Mouse (Mus musculus) E14TG2a.4 (cell line): Measurements from ENCODE around the gene Tmc5.

Experiments used
- CTCF ChIP-seq: conservative IDR thresholded peaks from 2 replicates; pipeline ENCODE4 v1.5.1; 2014; ENCODE audit warnings: low read length
- POU5F1 ChIP-seq: IDR thresholded peaks from 2 replicates; pipeline ENCODE4 v1.6.1; 2014; ENCODE audit warnings: low read length, borderline replicate concordance

DNA sequence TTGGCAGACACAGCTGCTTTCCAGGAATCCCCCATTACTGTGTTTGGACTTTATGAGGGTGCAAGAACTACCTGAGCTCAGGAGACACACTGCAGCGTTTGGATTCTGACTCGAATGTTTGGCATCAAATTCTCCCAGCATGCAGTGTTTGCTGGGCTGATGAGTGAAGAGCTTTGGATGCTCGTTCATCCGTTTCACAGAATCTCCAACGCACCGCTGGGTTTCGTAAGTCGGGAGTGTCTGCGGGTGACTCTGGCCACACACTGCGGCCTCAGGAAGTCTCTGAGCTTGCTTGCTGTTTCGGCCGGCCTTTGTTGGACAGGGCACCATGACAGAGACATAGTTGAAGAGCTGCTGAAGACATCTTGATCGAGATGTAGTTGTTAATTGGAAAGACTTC is 17.0 kb downstream of the Tmc5 start:
- TF ChIP-seq CTCF (no peak), POU5F1 (no peak)
